Mouse (Mus musculus) duodenum, adult 2 months (tissue): Measurements from ENCODE around the gene E330009J07Rik. TPM values are rescaled to one million over a fixed set of nuclear protein-coding genes. Genes with fewer than 3 reads are reported as not detected.

Experiments
- polyA plus RNA-seq: library from polyadenylated mRNA; depleted of rRNA; stranded (reverse); fragments of >200 nt; gene quantifications from 2 replicates; pipeline ENCODE4 v1.2.3, GENCODE M21; 2012; ENCODE audit warnings: low replicate concordance; rRNA removed

Gene E330009J07Rik
- polyA plus RNA-seq: 3.1 and 3.7 TPM in 2 replicates

DNA sequence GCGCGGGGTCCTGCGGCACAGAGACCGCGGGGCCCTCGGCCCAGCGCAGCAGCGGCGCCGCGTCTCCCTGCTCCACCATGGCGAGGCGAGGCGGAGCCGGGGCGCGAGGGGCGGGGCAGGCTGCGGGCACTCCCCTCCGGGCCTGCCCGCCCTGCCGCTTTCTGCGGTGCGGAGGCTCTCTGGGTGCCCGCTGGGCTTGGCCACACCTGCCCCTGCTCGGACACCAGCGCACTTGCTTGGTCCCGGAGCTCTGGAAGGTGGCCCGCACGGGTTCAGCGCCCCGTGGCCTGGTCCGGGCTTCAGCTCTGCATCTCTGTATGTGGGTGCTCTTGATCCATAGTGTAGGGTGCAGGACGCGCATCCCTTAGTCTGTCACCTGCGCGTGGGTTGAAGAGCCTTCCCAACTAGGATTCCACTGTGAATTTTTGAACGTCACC, at the start of gene E330009J07Rik:
TSS of gene E330009J07Rik (minus strand) at position 89 of the 437 bp plus-strand sequence.

GRCm38 (mm10) chr6:40470916-40471719, 35.2 kb upstream of the E330009J07Rik start, which contains the start of gene Ssbp1:
Gene Ssbp1, plus strand, starts transcription at chr6:40471352.

DNA sequence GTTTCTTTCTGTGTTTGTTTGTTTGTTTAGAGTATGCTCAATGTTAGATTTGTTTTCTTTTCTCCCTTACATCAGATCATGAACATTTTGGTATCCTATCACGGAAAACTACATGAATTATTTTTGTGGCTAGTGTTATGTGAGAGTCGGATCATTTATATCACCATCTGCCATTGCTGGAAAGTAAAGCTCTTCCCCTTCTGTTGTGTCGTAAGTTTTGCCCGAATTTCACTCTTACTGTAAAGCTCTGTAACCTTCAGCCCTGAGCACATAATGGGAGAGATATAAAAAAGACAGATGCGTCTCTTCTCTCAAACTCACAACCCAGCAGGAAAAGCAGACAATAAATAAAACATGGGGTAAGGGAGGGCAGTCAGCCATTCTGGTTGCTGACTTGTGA, 3.0 kb upstream of the E330009J07Rik start, which contains the start of gene Wee2:
TSS of gene Wee2 (plus strand) at position 153 of the 400 bp plus-strand sequence.

Other genes with a start within 250 kb of the E330009J07Rik start
- 2.9 and 3.8 TPM in 2 replicates for gene Agk, start 111.0 kb downstream of the E330009J07Rik start, polyA plus RNA-seq
- gene Wee2, start 3.0 kb upstream of the E330009J07Rik start, polyA plus RNA-seq: not detected in 2 replicates
- 3.0 and 3.9 TPM in 2 replicates for gene Ssbp1, start 35.2 kb upstream of the E330009J07Rik start, polyA plus RNA-seq
- gene Tas2r137, start 55.1 kb upstream of the E330009J07Rik start, polyA plus RNA-seq: not detected in 2 replicates
- not detected in 2 replicates for gene Tas2r108, start 57.4 kb upstream of the E330009J07Rik start, polyA plus RNA-seq
- not detected in 2 replicates for gene Prss37, start 83.4 kb upstream of the E330009J07Rik start, polyA plus RNA-seq
- gene Olfr461, start 118.9 kb upstream of the E330009J07Rik start, polyA plus RNA-seq: not detected in 2 replicates
- not detected in 2 replicates for gene Olfr460, start 133.4 kb upstream of the E330009J07Rik start, polyA plus RNA-seq
- gene Clec5a, start 149.7 kb upstream of the E330009J07Rik start, polyA plus RNA-seq: not detected in 2 replicates
- gene Tas2r138, start 177.2 kb upstream of the E330009J07Rik start, polyA plus RNA-seq: not detected in 2 replicates
- 178 and 242 TPM in 2 replicates for gene Mgam, start 192.7 kb upstream of the E330009J07Rik start, polyA plus RNA-seq